Mouse (Mus musculus) T-cell, adult 2 months (primary cell): ENCODE measurements at regions not wholly inside any gene's neighbourhood (a gene's known extent, or its start where the extent isn't known, plus 50 kb on each side); places are given as distances from the start of the nearest gene placed in this dataset.

Experiments
- DNase-seq: peaks from one replicate; pipeline ENCODE4 v3.0.0; 2022; ENCODE audit warnings: low spot score

GRCm38 (mm10) chr9:23025247-23025646, 197.6 kb upstream of the Bmper start:
- no peak for DNase-seq

- no peak for DNase-seq
Observed at GRCm38 (mm10) chr9:23027377-23028313, 195.2 kb upstream of the Bmper start.

GRCm38 (mm10) chr9:23029421-23029820, 193.5 kb upstream of the Bmper start:
- no peak for DNase-seq

GRCm38 (mm10) chr9:23030138-23030537, 192.7 kb upstream of the Bmper start:
- no peak for DNase-seq

- DNase-seq = no peak
Observed at GRCm38 (mm10) chr9:23030546-23030945, 192.3 kb upstream of the Bmper start.

GRCm38 (mm10) chr9:23031916-23032315, 191.0 kb upstream of the Bmper start:
- no peak for DNase-seq

- DNase-seq = no peak
Observed at GRCm38 (mm10) chr9:23035306-23035705, 187.6 kb upstream of the Bmper start.

- DNase-seq = no peak
Observed at GRCm38 (mm10) chr9:23035901-23036610, 186.8 kb upstream of the Bmper start.

GRCm38 (mm10) chr9:23037513-23037914, 185.4 kb upstream of the Bmper start:
- DNase-seq = no peak

GRCm38 (mm10) chr9:23039588-23039987, 183.3 kb upstream of the Bmper start:
- DNase-seq = no peak

GRCm38 (mm10) chr9:23041025-23041424, 181.9 kb upstream of the Bmper start:
- DNase-seq = no peak

GRCm38 (mm10) chr9:23041537-23042472, 181.1 kb upstream of the Bmper start:
- DNase-seq = no peak

- no peak for DNase-seq
Observed at GRCm38 (mm10) chr9:23043006-23043405, 179.9 kb upstream of the Bmper start.

GRCm38 (mm10) chr9:23045486-23045885, 177.4 kb upstream of the Bmper start:
- DNase-seq = no peak

- DNase-seq = no peak
Observed at GRCm38 (mm10) chr9:23050751-23051150, 172.1 kb upstream of the Bmper start.

GRCm38 (mm10) chr9:23059526-23059925, 163.3 kb upstream of the Bmper start:
- DNase-seq = no peak

GRCm38 (mm10) chr9:23060526-23060925, 162.3 kb upstream of the Bmper start:
- DNase-seq = no peak

- no peak for DNase-seq
Observed at GRCm38 (mm10) chr9:23061179-23061929, 161.5 kb upstream of the Bmper start.

- no peak for DNase-seq
Observed at GRCm38 (mm10) chr9:23062057-23062655, 160.7 kb upstream of the Bmper start.

GRCm38 (mm10) chr9:23062656-23063444, 160.0 kb upstream of the Bmper start:
- no peak for DNase-seq
